Mouse (Mus musculus): ENCODE data around the gene Kcnb1. TPM values are rescaled to one million over a fixed set of nuclear protein-coding genes. Genes with fewer than 3 reads are reported as not detected.
"Not testable (repeated sequence)": the region's sequence is repeated elsewhere in the genome, so short reads cannot be mapped to it uniquely, and the experiment has no call there.

The Kcnb1 gene
- polyA plus RNA-seq, 1 experiment from 2014 or later, result 1.5 TPM

GRCm38 (mm10) chr2:167221159-167221845 lies 31.3 kb upstream of the Kcnb1 start:
- Histone ChIP-seq H3K9ac (no peak overlapping the region), H3K36me3 (no peaks in the 10 kb centered on the region; the same call in 1 of the 2 replicates), H3K4me3 (replicated peaks) (no peak overlapping the region), H3K4me2 (no peak overlapping the region), H3K27me3 (replicated peaks) (no peaks in the 10 kb centered on the region), H3K4me1 (no peaks in the 10 kb centered on the region), H3K27ac (no peak overlapping the region), H3K9me3 (no peaks in the 10 kb centered on the region)
- no peak for ATAC-seq (ENCODE audit: insufficient read depth, low FRiP score, low read depth)
- WGBS, result 82% methylated on average over 13 of the region's 13 CpGs

GRCm38 (mm10) chr2:167220736-167221135 lies 30.8 kb upstream of the Kcnb1 start:
- no peak for ATAC-seq (ENCODE audit: insufficient read depth, low FRiP score, low read depth)
- 75% methylated on average over 5 of the region's 5 CpGs for WGBS

GRCm38 (mm10) chr2:167219154-167219775 lies 29.3 kb upstream of the Kcnb1 start:
- Histone ChIP-seq H3K9ac (no peak overlapping the region), H3K9me3 (no peaks in the 10 kb centered on the region), H3K36me3 (peaks cover 4% of the 10 kb centered on the region; the same call in 1 of the 2 replicates), H3K27ac (no peak overlapping the region), H3K4me2 (no peak overlapping the region), H3K27me3 (replicated peaks) (no peaks in the 10 kb centered on the region), H3K4me3 (replicated peaks) (no peak overlapping the region), H3K4me1 (no peaks in the 10 kb centered on the region)
- peak; percentile 79 for ATAC-seq (ENCODE audit: insufficient read depth, low FRiP score, low read depth)
- WGBS, result 44% methylated on average over 8 of the region's 8 CpGs

More at GRCm38 (mm10) chr2:167220736-167221135, 30.8 kb upstream of the Kcnb1 start:
- no peak overlapping the region for H3K4me3 ChIP-seq (replicated peaks)
- H3K4me1 ChIP-seq, result no peaks in the 10 kb centered on the region
- no peaks in the 10 kb centered on the region for H3K9me3 ChIP-seq
- no peak overlapping the region for H3K9ac ChIP-seq
- H3K4me2 ChIP-seq, result no peak overlapping the region
- no peaks in the 10 kb centered on the region for H3K27me3 ChIP-seq (replicated peaks)
- H3K36me3 ChIP-seq, result no peaks in the 10 kb centered on the region; the same call in 1 of the 2 replicates
- H3K27ac ChIP-seq, result no peak overlapping the region

GRCm38 (mm10) chr2:167213666-167214065 lies 23.7 kb upstream of the Kcnb1 start:
- no peak overlapping the region for H3K9ac ChIP-seq
- no peaks in the 10 kb centered on the region for H3K4me1 ChIP-seq
- H3K27me3 ChIP-seq (replicated peaks), result no peaks in the 10 kb centered on the region
- H3K4me3 ChIP-seq (replicated peaks), result no peak overlapping the region
- no peak overlapping the region for H3K27ac ChIP-seq
- no peaks in the 10 kb centered on the region for H3K9me3 ChIP-seq
- H3K4me2 ChIP-seq, result no peak overlapping the region
- 94% methylated on average over 12 of the region's 12 CpGs for WGBS
- H3K36me3 ChIP-seq, result peaks cover 7% of the 10 kb centered on the region; the same call in 1 of the 2 replicates
- no peak for ATAC-seq (ENCODE audit: insufficient read depth, low FRiP score, low read depth)

GRCm38 (mm10) chr2:167213076-167213475 lies 23.1 kb upstream of the Kcnb1 start:
- Histone ChIP-seq H3K36me3 (peaks cover 7% of the 10 kb centered on the region; the same call in 1 of the 2 replicates), H3K4me3 (replicated peaks) (no peak overlapping the region), H3K27me3 (replicated peaks) (no peaks in the 10 kb centered on the region), H3K9me3 (no peaks in the 10 kb centered on the region), H3K9ac (no peak overlapping the region), H3K4me1 (no peaks in the 10 kb centered on the region), H3K4me2 (no peak overlapping the region), H3K27ac (no peak overlapping the region)
- no peak for ATAC-seq (ENCODE audit: insufficient read depth, low FRiP score, low read depth)
- WGBS, result 86% methylated on average over 2 of the region's 3 CpGs

- H3K9me3 ChIP-seq, result no peaks in the 10 kb centered on the region
- H3K4me3 ChIP-seq (replicated peaks), result no peak overlapping the region
- WGBS, result 94% methylated on average over 6 of the region's 6 CpGs
- peaks cover 7% of the 10 kb centered on the region; the same call in 1 of the 2 replicates for H3K36me3 ChIP-seq
- no peak overlapping the region for H3K9ac ChIP-seq
- H3K4me2 ChIP-seq, result no peak overlapping the region
- H3K4me1 ChIP-seq, result no peaks in the 10 kb centered on the region
- no peak overlapping the region for H3K27ac ChIP-seq
- no peak for ATAC-seq (ENCODE audit: insufficient read depth, low FRiP score, low read depth)
- no peaks in the 10 kb centered on the region for H3K27me3 ChIP-seq (replicated peaks)
These were observed 22.6 kb upstream of the Kcnb1 start for GRCm38 (mm10) chr2:167212551-167212950.

- Histone ChIP-seq H3K9me3 (no peaks in the 10 kb centered on the region), H3K36me3 (peaks cover 7% of the 10 kb centered on the region; the same call in 1 of the 2 replicates), H3K4me2 (no peak overlapping the region), H3K27ac (no peak overlapping the region), H3K27me3 (replicated peaks) (no peaks in the 10 kb centered on the region), H3K9ac (no peak overlapping the region), H3K4me3 (replicated peaks) (no peak overlapping the region), H3K4me1 (no peaks in the 10 kb centered on the region)
- WGBS, result 87% methylated on average over 3 of the region's 3 CpGs
- ATAC-seq (ENCODE audit: insufficient read depth, low FRiP score, low read depth), result no peak
These were observed 22.1 kb upstream of the Kcnb1 start for GRCm38 (mm10) chr2:167212089-167212488.

- H3K27me3 ChIP-seq (replicated peaks), result no peaks in the 10 kb centered on the region
- no peaks in the 10 kb centered on the region for H3K4me1 ChIP-seq
- H3K27ac ChIP-seq, result no peak overlapping the region
- 82% methylated on average over 9 of the region's 9 CpGs for WGBS
- no peak overlapping the region for H3K4me3 ChIP-seq (replicated peaks)
- no peak overlapping the region for H3K9ac ChIP-seq
- no peak overlapping the region for H3K4me2 ChIP-seq
- H3K9me3 ChIP-seq, result no peaks in the 10 kb centered on the region
- H3K36me3 ChIP-seq, result 0 out of 2 replicates have a peak, but pooled peaks cover 7% of the 10 kb centered on the region
- ATAC-seq (ENCODE audit: insufficient read depth, low FRiP score, low read depth), result no peak
These were observed 19.9 kb upstream of the Kcnb1 start for GRCm38 (mm10) chr2:167209900-167210299.

- ATAC-seq (ENCODE audit: insufficient read depth, low FRiP score, low read depth), result no peak
- H3K27me3 ChIP-seq (replicated peaks), result no peaks in the 10 kb centered on the region
- H3K4me2 ChIP-seq, result no peak overlapping the region
- WGBS, result 54% methylated on average over 3 of the region's 3 CpGs
- H3K9me3 ChIP-seq, result no peaks in the 10 kb centered on the region
- H3K9ac ChIP-seq, result no peak overlapping the region
- 0 out of 2 replicates have a peak, but pooled peaks cover 3% of the 10 kb centered on the region for H3K36me3 ChIP-seq
- no peak overlapping the region for H3K4me3 ChIP-seq (replicated peaks)
- no peak overlapping the region for H3K27ac ChIP-seq
- no peaks in the 10 kb centered on the region for H3K4me1 ChIP-seq
These were observed 19.0 kb upstream of the Kcnb1 start for GRCm38 (mm10) chr2:167208984-167209383.

- no peak overlapping the region for H3K4me3 ChIP-seq (replicated peaks)
- no peaks in the 10 kb centered on the region for H3K27me3 ChIP-seq (replicated peaks)
- WGBS, result 85% methylated on average over 18 of the region's 18 CpGs
- H3K9ac ChIP-seq, result no peak overlapping the region
- H3K4me2 ChIP-seq, result no peak overlapping the region
- H3K4me1 ChIP-seq, result no peaks in the 10 kb centered on the region
- H3K27ac ChIP-seq, result no peak overlapping the region
- no peaks in the 10 kb centered on the region for H3K36me3 ChIP-seq
- H3K9me3 ChIP-seq, result no peaks in the 10 kb centered on the region
- ATAC-seq (ENCODE audit: insufficient read depth, low FRiP score, low read depth), result no peak
These were observed 16.1 kb upstream of the Kcnb1 start for GRCm38 (mm10) chr2:167205918-167206629.

GRCm38 (mm10) chr2:167204686-167205085 lies 14.7 kb upstream of the Kcnb1 start:
- H3K27me3 ChIP-seq (replicated peaks); H3K9ac ChIP-seq; H3K4me2 ChIP-seq; H3K4me3 ChIP-seq (replicated peaks); H3K36me3 ChIP-seq; H3K9me3 ChIP-seq; H3K27ac ChIP-seq; H3K4me1 ChIP-seq; ATAC-seq (ENCODE audit: insufficient read depth, low FRiP score, low read depth): not testable (repeated sequence)
- 80% methylated on average over 5 of the region's 5 CpGs for WGBS
